Mouse (Mus musculus): ENCODE measurements around the gene Bicra.
A peak's percentile ranks its signal among the peaks of the same experiment; 100 is the strongest.

DNA sequence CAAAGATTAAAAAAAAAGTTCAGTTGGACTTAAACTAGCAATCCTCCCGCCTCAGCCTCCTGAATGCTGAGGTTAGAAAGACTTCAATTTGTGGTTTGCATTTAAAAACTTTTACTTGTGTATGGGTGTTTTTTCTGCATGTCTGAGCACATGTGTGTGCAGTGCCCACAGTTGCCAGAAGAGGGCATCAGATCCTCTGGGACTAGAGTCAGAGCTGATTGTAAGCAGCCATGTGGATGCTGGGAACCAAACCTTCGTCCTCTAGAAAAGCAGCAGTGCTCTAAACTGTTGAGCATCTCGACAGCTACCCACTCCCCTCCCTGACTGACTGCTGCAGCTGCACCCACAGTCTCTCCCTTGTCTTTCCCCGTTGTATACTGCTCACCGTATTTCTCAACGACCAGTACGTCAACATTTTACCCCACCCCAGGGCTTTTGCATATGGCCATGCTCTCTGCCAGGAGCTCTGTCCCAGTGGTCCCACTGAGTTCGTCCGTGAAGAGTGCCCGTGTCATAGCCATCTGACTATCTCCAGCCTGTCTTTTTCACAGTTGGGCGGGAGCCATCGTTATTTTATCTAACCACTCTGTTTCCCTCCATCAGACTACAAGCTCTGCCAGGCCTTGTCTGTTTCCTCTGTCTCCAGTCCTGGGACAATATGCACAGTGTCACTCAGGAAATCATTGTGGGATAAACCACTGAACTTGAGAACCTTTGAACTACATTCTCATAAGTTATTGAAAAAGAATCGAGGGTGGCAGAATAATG, 94.2 kb downstream of the Bicra start:
- TF ChIP-seq GATA1 (IDR thresholded peaks at IDR 0.05; ENCODE audit: borderline replicate concordance, low read length) (no peak), CTCF (IDR thresholded peaks at IDR 0.05; ENCODE audit: low read depth, low read length) (peak; percentile 32; the same call in 1 of the 2 replicates)
